Mouse (Mus musculus) hindbrain, embryonic 14.5 days (tissue): ENCODE measurements at regions not wholly inside any gene's neighbourhood (a gene's known extent, or its start where the extent isn't known, plus 50 kb on each side); places are given as distances from the start of the nearest gene placed in this dataset.

Experiments used
- ATAC-seq: fragments of 200-750 bp; cut with Nextera tagmentation; 2 replicates; pipeline ENCODE4 v1.8.0; 2017; ENCODE audit warnings: moderate number of reproducible peaks, mild to moderate bottlenecking, moderate TSS enrichment, moderate library complexity; ENCODE audit not compliant: low FRiP score
- DNase-seq: peaks from one replicate; pipeline ENCODE4 v3.0.0-alpha.2; 2015; ENCODE audit warnings: low spot score
- H3K27ac ChIP-seq: fragments of 300-500 bp; sonication (generic); 2 replicates; pipeline ENCODE4 v1.5.1; 2014; ENCODE audit warnings: mild to moderate bottlenecking, moderate library complexity
- H3K27me3 ChIP-seq: fragments of 300-500 bp; sonication (generic); 2 replicates; pipeline ENCODE4 v1.6.1; 2014; ENCODE audit warnings: mild to moderate bottlenecking, low read length, mixed read lengths; ENCODE audit not compliant: control insufficient read depth, insufficient read depth
- H3K36me3 ChIP-seq: fragments of 300-500 bp; sonication (generic); replicated peaks from 2 replicates; pipeline ENCODE4 v1.6.1; 2014; ENCODE audit not compliant: control insufficient read depth, insufficient read depth
- H3K4me1 ChIP-seq: fragments of 300-500 bp; sonication (generic); replicated peaks from 2 replicates; pipeline ENCODE4 v1.6.1; 2014; ENCODE audit warnings: antibody characterized with exemption, low read length, mixed read lengths; ENCODE audit not compliant: control insufficient read depth, insufficient read depth
- H3K4me2 ChIP-seq: fragments of 300-500 bp; sonication (generic); replicated peaks from 2 replicates; pipeline ENCODE4 v1.6.1; 2014; ENCODE audit warnings: mild to moderate bottlenecking, moderate library complexity
- H3K4me3 ChIP-seq: fragments of 300-500 bp; sonication (generic); replicated peaks from 2 replicates; pipeline ENCODE4 v1.5.1; 2014; ENCODE audit warnings: mild to moderate bottlenecking, low read length
- H3K9ac ChIP-seq: fragments of 300-500 bp; sonication (generic); 2 replicates; pipeline ENCODE4 v1.6.1; 2014
- H3K9me3 ChIP-seq: fragments of 300-500 bp; sonication (generic); 2 replicates; pipeline ENCODE4 v1.6.1; 2016; ENCODE audit warnings: low read length; ENCODE audit not compliant: control insufficient read depth
- WGBS: fragments of 180-500 bp; shearing (Covaris S2); extraction: QIAGEN DNeasy Blood & Tissue Kit; methylation state at CpG from one replicate; pipeline ENCODE4 v1.1.7; 2014; 5-methylcytosine and 5-hydroxymethylcytosine counted together

DNA sequence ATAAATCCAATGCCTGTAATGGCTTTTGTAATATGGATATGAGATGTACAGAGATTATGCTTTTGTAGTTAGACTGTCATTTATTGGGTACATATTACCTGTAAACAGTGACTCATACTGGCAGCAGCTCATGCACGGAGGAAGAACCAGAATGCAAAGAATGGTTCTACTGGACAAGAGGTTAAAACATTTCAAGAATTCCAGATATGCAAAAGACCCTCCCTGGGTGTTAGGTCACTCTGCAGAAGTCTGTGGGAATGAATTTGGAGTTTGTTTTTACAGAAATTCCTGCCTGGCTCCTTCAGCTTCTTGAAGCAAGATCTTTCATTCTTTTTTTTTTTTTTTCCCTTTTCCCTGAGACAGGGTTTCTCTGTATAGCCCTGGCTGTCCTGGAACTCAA, 276.7 kb downstream of the Wdr20rt start:
- ATAC-seq = no peak
- no peaks in the 10 kb centered on the region for H3K9me3 ChIP-seq
- H3K4me2 ChIP-seq = no peak overlapping the region
- H3K36me3 ChIP-seq = no peaks in the 10 kb centered on the region
- DNase-seq = no peak
- H3K27me3 ChIP-seq = no peaks in the 10 kb centered on the region
- no peak overlapping the region for H3K4me3 ChIP-seq
- no peaks in the 10 kb centered on the region for H3K4me1 ChIP-seq
- H3K9ac ChIP-seq = no peak overlapping the region
- WGBS = 56% methylated on average over 1 of the region's 1 CpGs
- no peak overlapping the region for H3K27ac ChIP-seq

DNA sequence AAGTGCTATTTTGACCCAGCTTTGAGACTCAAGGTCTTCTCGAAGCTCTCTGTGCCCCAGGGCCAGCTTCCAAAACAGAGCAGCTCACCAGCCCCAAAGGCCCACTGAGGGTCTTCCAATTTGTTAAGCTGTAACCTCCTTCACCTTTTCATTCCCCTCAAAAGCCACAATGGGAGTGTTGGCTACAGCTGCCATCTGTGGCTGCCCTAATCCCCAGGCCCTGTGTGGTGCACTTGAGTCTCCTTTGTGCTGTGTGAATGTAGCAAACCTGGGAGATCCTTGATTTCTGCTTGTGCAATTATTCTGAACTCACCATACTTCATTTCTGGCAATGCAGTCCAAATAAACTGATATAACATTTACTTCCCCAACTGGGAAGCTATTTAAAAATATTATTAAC, 287.8 kb downstream of the Wdr20rt start:
- ATAC-seq = no peak
- Histone ChIP-seq H3K4me2 (no peak overlapping the region), H3K27ac (no peak overlapping the region), H3K9me3 (no peaks in the 10 kb centered on the region), H3K27me3 (no peaks in the 10 kb centered on the region), H3K4me1 (no peaks in the 10 kb centered on the region), H3K9ac (no peak overlapping the region), H3K4me3 (no peak overlapping the region), H3K36me3 (no peaks in the 10 kb centered on the region)
- 57% methylated on average over 1 of the region's 1 CpGs for WGBS
- no peak for DNase-seq

DNA sequence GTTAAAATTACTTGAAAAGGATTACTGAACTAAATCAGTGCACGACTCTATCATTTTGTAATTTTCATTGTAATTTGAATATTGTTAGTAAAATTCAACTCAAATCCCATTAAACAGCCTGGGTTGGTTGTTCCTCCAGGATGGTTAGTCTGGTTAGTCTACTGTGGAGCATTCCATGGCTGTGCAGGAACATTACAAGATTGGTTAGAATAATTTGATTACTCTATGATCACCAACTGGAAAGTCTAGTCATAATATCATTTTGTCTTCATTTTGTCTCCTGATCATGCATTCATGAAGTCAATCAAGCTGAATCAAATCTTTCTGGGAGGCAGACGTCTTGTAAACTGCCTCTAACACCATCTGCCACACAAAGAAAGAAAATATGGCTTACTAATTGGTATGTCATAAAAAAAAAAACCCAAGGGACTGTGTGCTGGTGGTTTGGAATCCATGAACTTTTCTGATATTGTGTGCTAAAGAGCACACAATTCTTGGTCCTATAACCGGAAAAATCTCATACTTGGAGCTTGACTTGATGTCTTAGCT, 308.9 kb downstream of the Wdr20rt start:
- DNase-seq = no peak
- no peaks in the 10 kb centered on the region for H3K4me1 ChIP-seq
- no peak overlapping the region for H3K27ac ChIP-seq
- no peak overlapping the region for H3K4me2 ChIP-seq
- no peaks in the 10 kb centered on the region for H3K9me3 ChIP-seq
- H3K27me3 ChIP-seq = no peaks in the 10 kb centered on the region
- H3K36me3 ChIP-seq = no peaks in the 10 kb centered on the region
- no peak overlapping the region for H3K9ac ChIP-seq
- no peak for ATAC-seq
- 71% methylated on average over 3 of the region's 3 CpGs for WGBS
- H3K4me3 ChIP-seq = no peak overlapping the region

DNA sequence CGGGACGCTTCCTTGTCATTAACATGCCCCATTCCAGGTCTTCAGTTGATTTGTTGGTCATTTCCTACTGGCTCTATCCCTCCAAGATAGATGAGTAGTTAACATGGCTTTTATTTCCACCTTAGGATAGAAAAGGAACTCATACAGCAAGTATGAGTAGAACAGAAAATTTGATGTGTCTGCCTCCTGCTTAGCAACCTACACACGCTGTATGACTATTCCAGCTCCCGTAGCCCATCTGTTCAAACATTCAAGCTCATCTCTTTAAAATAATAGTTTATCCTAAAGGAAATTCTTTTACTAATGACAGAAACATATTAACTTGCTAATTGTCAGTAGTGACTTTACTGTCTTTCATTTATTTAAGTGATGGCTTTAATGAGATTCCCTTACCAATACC, 323.0 kb downstream of the Wdr20rt start:
- H3K36me3 ChIP-seq = no peaks in the 10 kb centered on the region
- WGBS = 87% methylated on average over 4 of the region's 4 CpGs

GRCm38 (mm10) chr12:65552230-65552629, 326.9 kb downstream of the Wdr20rt start:
- no peak overlapping the region for H3K4me2 ChIP-seq
- no peak overlapping the region for H3K27ac ChIP-seq
- ATAC-seq (no peak), DNase-seq (no peak)
- no peaks in the 10 kb centered on the region for H3K36me3 ChIP-seq
- WGBS = 51% methylated on average over 3 of the region's 3 CpGs
- H3K9ac ChIP-seq = no peak overlapping the region
- H3K4me3 ChIP-seq = no peak overlapping the region
- H3K4me1 ChIP-seq = no peaks in the 10 kb centered on the region
- H3K9me3 ChIP-seq = no peaks in the 10 kb centered on the region
- H3K27me3 ChIP-seq = no peaks in the 10 kb centered on the region

More for the DNA sequence above, 323.0 kb downstream of the Wdr20rt start:
- no peaks in the 10 kb centered on the region for H3K27me3 ChIP-seq
- H3K4me3 ChIP-seq = no peak overlapping the region
- ATAC-seq (no peak), DNase-seq (no peak)
- H3K27ac ChIP-seq = no peak overlapping the region
- no peak overlapping the region for H3K9ac ChIP-seq
- no peaks in the 10 kb centered on the region for H3K4me1 ChIP-seq
- no peak overlapping the region for H3K4me2 ChIP-seq
- no peaks in the 10 kb centered on the region for H3K9me3 ChIP-seq

DNA sequence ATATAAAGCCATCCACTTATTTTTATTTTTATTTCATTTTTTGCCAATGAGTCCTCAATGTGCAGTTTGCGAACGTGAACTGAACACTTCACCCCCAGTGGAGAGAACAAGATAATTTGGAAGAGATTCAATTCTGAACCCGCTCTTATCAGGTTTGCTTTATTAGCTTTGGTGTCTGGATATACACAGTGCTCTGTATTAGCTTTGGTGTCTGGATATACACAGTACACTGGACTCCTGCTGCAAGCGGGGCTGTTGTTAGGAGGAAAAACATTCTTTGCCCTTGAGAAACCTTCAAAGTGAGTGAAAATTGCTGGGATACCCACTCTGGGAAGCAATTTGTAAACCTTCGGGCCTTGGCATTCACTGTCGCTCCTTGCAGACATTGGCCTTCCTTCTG, 333.7 kb downstream of the Wdr20rt start:
- no peaks in the 10 kb centered on the region for H3K27me3 ChIP-seq
- no peaks in the 10 kb centered on the region for H3K36me3 ChIP-seq
- WGBS = 80% methylated on average over 6 of the region's 6 CpGs
- DNase-seq (no peak), ATAC-seq (no peak)
- H3K27ac ChIP-seq = no peak overlapping the region
- H3K9ac ChIP-seq = no peak overlapping the region
- H3K4me2 ChIP-seq = no peak overlapping the region
- no peaks in the 10 kb centered on the region for H3K4me1 ChIP-seq
- no peak overlapping the region for H3K4me3 ChIP-seq
- H3K9me3 ChIP-seq = no peaks in the 10 kb centered on the region

- Histone ChIP-seq H3K27me3 (no peaks in the 10 kb centered on the region), H3K27ac (no peak overlapping the region), H3K9me3 (no peaks in the 10 kb centered on the region), H3K9ac (no peak overlapping the region), H3K4me2 (no peak overlapping the region), H3K36me3 (no peaks in the 10 kb centered on the region), H3K4me1 (no peaks in the 10 kb centered on the region), H3K4me3 (no peak overlapping the region)
- no peak for DNase-seq
- no peak for ATAC-seq
- WGBS = 77% methylated on average over 3 of the region's 3 CpGs
These were observed 334.5 kb downstream of the Wdr20rt start for GRCm38 (mm10) chr12:65559809-65560208.

GRCm38 (mm10) chr12:65571633-65572032, 346.3 kb downstream of the Wdr20rt start:
- no peak overlapping the region for H3K27ac ChIP-seq
- H3K9me3 ChIP-seq = no peaks in the 10 kb centered on the region
- 95% methylated on average over 1 of the region's 1 CpGs for WGBS
- H3K4me1 ChIP-seq = no peaks in the 10 kb centered on the region
- H3K4me2 ChIP-seq = no peak overlapping the region
- H3K4me3 ChIP-seq = no peak overlapping the region
- H3K36me3 ChIP-seq = no peaks in the 10 kb centered on the region
- DNase-seq (no peak), ATAC-seq (no peak)
- H3K27me3 ChIP-seq = no peaks in the 10 kb centered on the region
- no peak overlapping the region for H3K9ac ChIP-seq

- no peaks in the 10 kb centered on the region for H3K27me3 ChIP-seq
- H3K4me2 ChIP-seq = no peak overlapping the region
- no peak overlapping the region for H3K9ac ChIP-seq
- no peaks in the 10 kb centered on the region for H3K4me1 ChIP-seq
- ATAC-seq (no peak), DNase-seq (no peak)
- H3K27ac ChIP-seq = no peak overlapping the region
- 27% methylated on average over 1 of the region's 1 CpGs for WGBS
- H3K9me3 ChIP-seq = no peaks in the 10 kb centered on the region
- no peak overlapping the region for H3K4me3 ChIP-seq
- H3K36me3 ChIP-seq = no peaks in the 10 kb centered on the region
These were observed 368.2 kb downstream of the Wdr20rt start for GRCm38 (mm10) chr12:65593559-65593958.

DNA sequence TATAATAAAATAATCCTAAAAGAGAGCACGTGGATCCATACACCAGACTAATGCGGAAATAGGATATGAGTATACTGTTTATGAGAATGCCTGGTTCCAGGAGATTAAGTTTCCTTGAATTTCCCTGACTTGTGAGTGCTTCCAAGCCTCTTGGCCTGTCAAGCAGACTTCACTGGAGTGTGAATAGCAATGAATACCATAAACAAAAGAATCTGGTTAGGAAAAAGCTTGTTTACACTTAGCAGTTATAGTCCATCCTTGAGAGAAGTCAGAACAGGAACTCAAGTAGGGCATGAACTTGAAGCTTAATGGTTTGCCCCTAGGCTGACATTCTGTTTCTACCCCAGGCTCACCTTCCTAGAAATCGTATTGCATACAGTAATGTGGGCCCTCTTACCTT, 368.8 kb downstream of the Wdr20rt start:
- Histone ChIP-seq H3K4me3 (no peak overlapping the region), H3K27me3 (no peaks in the 10 kb centered on the region), H3K4me1 (no peaks in the 10 kb centered on the region), H3K9me3 (no peaks in the 10 kb centered on the region), H3K4me2 (no peak overlapping the region), H3K36me3 (no peaks in the 10 kb centered on the region), H3K27ac (no peak overlapping the region), H3K9ac (no peak overlapping the region)
- WGBS = 84% methylated on average over 3 of the region's 3 CpGs
- DNase-seq = no peak
- ATAC-seq = no peak
